Mouse (Mus musculus) bone marrow, adult 2 months (tissue): ENCODE data around the gene Ubb. TPM values are rescaled to one million over a fixed set of nuclear protein-coding genes. Genes with fewer than 3 reads are reported as not detected.

Source experiments
- H3K27ac ChIP-seq: fragments of 200-500 bp; 2 replicates; pipeline ENCODE4 v1.5.1; 2012; ENCODE audit warnings: low read depth, mild to moderate bottlenecking, control low read depth, inconsistent platforms, low read length; ENCODE audit not compliant: control insufficient read depth, poor library complexity, insufficient read depth
- H3K4me1 ChIP-seq: fragments of 200-500 bp; 2 replicates; pipeline ENCODE4 v1.6.1; 2011; ENCODE audit warnings: low read length; ENCODE audit not compliant: control insufficient read depth, insufficient read depth
- H3K4me3 ChIP-seq: fragments of 200-500 bp; replicated peaks from 2 replicates; pipeline ENCODE3; 2011; ENCODE audit warnings: mild to moderate bottlenecking, low read depth, low read length, control low read depth; ENCODE audit not compliant: control insufficient read depth
- CTCF ChIP-seq: fragments of 200-500 bp; IDR thresholded peaks from 2 replicates; pipeline ENCODE4 v1.5.1; 2011; ENCODE audit warnings: low read length, control low read depth; ENCODE audit not compliant: control insufficient read depth, insufficient read depth
- POLR2A ChIP-seq: fragments of 200-500 bp; IDR thresholded peaks from 2 replicates; pipeline ENCODE4 v1.6.1; 2011; ENCODE audit warnings: low read depth, mild to moderate bottlenecking, control low read depth, low read length, borderline replicate concordance; ENCODE audit not compliant: control insufficient read depth
- WGBS: fragments of 180-500 bp; shearing (Covaris S2); methylation state at CpG from one replicate; pipeline ENCODE4 v1.1.7; 2018; 5-methylcytosine and 5-hydroxymethylcytosine counted together
- polyA plus RNA-seq: library from polyadenylated mRNA; stranded (reverse); fragments of >200 nt; gene quantifications from 2 replicates; pipeline ENCODE4 v1.2.4, GENCODE M21; 2011; ENCODE audit warnings: low replicate concordance; ENCODE audit not compliant: missing spikeins, insufficient read depth, insufficient read length

Ubb gene
- polyA plus RNA-seq, 1 experiment: 467 TPM

DNA sequence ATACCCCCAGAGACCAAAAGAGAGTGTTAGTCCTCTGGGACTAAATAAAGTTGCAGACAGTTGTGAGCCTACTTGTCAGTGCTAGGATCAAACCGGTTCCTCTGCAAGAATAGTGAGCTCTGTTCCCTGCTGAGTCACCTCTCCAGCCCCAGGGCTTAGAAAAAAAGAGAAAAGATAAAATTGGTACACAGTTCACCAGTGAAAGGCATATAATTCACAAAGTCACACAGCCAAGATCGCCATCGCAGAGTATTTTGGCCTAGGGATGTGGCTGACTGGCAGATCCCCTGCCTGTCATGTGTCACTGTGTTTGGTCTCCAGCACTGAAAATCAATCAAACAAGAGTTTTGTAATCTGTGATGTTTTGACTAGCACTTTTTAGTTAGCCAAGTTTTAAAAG, 17.3 kb downstream of the Ubb start:
- no peak for TF ChIP-seq CTCF
- no peak for TF ChIP-seq POLR2A
- Histone ChIP-seq H3K27ac (no peak overlapping the region), H3K4me1 (no peaks in the 10 kb centered on the region; the same call in 1 of the 2 replicates), H3K4me3 (no peak overlapping the region)
- WGBS: 47% methylated on average over 3 of the region's 3 CpGs

DNA sequence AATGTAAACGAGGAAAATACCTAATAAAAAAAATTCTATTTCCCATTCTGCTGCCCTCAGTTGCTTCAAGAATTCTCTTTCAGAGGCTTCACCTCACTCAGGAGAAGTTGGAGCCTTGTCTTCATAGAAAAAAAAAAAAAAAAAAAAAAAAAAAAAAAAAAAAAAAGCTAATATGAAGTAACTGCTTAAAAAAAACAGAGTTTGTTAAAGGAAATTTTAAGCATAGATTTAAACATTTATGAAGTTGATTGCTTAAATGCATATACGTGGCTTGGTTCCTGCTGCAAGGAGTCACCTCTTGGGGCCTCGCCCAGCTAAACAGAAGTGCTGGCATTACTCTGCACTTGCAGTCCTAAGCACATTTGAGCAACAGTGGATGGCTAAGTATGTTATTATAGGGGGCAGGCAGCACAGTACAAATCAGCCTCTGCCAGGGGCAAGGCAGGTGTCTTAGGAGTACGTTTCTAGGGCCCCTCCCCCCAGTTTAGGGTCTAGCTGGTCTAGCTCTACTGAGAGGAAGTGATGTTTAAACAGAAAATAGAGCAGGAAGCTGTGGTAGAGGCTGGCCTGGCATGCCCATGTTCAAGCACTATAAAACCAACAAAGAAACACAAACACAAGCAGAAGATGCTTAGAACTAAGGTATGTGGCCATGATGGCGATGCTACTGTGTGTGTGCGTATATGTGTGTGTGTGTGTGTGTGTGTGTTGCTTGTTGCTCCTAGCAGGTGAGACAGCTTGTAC, 23.2 kb downstream of the Ubb start, which contains the start of gene Trpv2:
TSS of gene Trpv2 (plus strand) at position 528 of the 744 bp plus-strand sequence.
- 19% methylated on average over 6 of the region's 6 CpGs for WGBS
- peak within 1 kb of the TSS; percentile 81 for H3K4me3 ChIP-seq
- no peak for TF ChIP-seq POLR2A
- TF ChIP-seq CTCF: no peak
- H3K4me1 ChIP-seq: peaks cover 3% of the 10 kb centered on the region
- H3K27ac ChIP-seq: peak within 1 kb of the TSS; percentile 80

DNA sequence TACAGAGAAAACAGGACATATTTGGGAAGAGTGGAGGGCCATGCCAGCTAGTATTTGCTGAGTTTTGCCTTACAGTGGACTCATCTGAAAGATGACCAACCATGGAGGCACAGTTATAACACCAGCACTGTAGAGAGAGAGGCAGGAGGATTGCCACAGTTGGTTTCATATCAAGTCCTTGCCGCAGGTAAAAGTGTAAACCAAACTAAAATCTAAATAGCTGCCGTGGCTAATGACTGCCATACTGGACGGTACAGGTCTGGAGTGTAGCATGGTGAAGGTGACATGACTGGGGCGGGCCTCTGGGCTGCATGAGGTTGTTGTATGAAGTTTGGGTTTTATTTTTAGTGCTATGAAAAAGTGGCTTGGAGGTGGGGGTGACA, 23.7 kb downstream of the Ubb start:
- Histone ChIP-seq H3K4me1 (peaks cover 3% of the 10 kb centered on the region), H3K4me3 (peak overlapping the region; percentile 77), H3K27ac (peak overlapping the region; percentile 80; the same call in 1 of the 2 replicates)
- TF ChIP-seq POLR2A (no peak), CTCF (no peak)
- WGBS: 18% methylated on average over 4 of the region's 4 CpGs

DNA sequence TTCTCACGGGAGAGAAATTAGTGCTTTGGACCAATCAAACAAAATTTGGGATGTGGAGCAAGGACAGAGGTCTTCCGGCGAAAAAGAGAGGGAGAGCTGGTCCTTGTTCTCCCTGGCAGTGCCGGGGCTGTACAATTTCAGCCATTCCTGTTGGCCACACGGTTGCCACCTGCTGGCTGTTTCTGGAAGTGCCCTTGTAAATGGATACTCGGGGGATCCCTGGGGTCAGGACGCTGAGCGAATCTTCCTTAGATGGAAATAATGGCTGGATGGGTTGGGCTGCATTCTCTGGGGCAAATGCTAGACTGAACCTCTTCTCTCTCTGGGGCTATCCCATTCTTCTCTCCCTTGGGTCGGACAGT, 24.3 kb downstream of the Ubb start:
- TF ChIP-seq POLR2A (no peak), CTCF (peak; percentile 94)
- WGBS: under 1% methylated on average over 9 of the region's 9 CpGs
- Histone ChIP-seq H3K4me3 (peak overlapping the region; percentile 81), H3K27ac (peak overlapping the region; percentile 61), H3K4me1 (peaks cover 3% of the 10 kb centered on the region)

DNA sequence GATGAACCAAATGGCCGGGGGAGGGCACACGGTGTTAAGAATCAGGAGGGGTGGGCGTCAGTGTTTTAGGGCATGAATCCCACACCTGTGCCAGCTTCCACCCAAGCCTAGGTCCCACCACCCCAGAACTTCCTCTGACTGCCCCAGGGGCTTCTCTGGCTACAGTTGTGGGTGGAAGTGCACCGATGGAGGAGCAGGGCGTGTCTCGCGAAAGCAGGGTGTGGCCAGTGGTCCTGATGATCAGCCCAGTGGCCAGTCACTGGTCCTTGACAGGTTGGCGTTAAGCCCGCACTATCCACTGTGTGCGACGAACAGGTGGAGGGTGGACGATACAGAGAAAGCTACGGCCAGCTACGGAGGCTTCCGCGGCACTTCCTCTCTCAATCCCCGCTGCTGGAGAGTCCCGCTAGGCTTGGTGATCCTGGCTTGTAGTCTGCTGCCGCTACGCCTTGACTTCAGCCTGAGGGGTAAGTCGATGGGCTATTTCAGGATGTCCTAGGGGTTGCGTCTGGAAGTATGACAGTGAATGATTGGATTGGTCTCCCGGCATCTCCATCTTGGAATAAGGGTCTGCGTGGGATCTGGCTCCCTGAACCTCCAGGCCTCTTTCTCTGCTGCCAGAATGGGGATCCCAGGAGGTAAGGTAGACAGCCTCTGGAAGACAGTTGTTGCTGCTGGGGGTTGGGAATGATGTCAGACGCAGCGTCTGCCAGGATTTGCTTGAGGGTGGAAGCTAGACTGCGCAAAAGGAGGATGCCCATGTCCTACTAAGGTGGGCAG, 24.9 kb downstream of the Ubb start:
- peak overlapping the region; percentile 61 for H3K27ac ChIP-seq
- peak; percentile 70 for TF ChIP-seq POLR2A
- peak; percentile 24; the same call in 1 of the 2 replicates for TF ChIP-seq CTCF
- peaks cover 3% of the 10 kb centered on the region for H3K4me1 ChIP-seq
- WGBS: 2% methylated on average over 27 of the region's 27 CpGs
- H3K4me3 ChIP-seq: peak overlapping the region; percentile 81

DNA sequence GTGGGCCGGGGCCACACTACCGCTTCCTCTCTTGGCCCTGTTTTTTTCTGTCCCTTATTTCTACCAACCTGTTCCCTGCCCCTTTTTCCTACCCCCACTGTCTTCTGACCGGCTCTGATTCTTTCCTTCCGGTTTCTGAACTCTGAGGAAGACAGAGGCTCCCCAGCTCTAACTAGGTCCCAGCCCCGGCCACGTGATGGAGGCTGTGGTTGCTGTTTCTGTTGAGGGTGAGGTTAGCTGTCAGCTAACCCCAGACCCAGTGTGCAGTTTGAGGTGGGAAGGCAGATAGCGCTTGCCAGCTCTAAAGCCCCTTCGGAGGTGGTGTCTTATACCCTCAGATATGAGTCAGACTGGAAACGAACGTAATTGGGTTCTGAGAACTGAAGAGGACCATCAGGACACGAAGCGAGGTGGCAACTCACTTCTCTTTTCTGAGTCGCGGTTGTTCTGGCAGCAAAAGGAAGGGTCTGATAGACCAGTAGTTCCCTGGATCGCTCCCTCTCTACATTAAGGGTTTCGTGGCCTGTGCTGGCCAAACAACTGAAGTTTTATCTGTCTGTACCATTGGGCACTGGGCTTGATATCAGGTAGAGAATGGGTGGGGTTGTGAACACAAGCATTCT, 25.7 kb downstream of the Ubb start:
- H3K4me1 ChIP-seq: peaks cover 3% of the 10 kb centered on the region
- peak overlapping the region; percentile 61 for H3K27ac ChIP-seq
- peak overlapping the region; percentile 81 for H3K4me3 ChIP-seq
- TF ChIP-seq CTCF: no peak
- no peak for TF ChIP-seq POLR2A
- under 1% methylated on average over 16 of the region's 16 CpGs for WGBS

DNA sequence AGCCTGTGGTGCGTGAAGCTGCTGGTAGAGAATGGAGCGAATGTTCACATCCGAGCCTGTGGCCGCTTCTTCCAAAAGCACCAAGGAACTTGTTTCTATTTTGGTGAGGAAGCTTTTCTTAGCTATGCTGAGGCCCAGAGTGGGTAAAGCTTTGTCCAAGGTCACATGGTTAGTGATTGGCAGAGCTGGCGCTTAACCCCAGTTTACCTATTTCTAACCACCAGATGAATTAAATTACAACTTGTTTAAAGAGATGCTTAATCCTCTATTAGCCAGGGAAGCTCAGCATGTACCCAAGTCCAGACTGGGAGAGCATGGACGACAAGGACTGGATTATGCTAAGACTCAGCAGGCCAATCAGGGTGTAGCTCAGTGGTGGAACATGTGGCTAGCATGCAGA, 32.1 kb downstream of the Ubb start:
- Histone ChIP-seq H3K4me3 (no peak overlapping the region), H3K27ac (no peak overlapping the region), H3K4me1 (0 out of 2 replicates have a peak, but pooled peaks cover 1% of the 10 kb centered on the region)
- TF ChIP-seq POLR2A: no peak
- no peak for TF ChIP-seq CTCF
- WGBS: 91% methylated on average over 6 of the region's 6 CpGs

DNA sequence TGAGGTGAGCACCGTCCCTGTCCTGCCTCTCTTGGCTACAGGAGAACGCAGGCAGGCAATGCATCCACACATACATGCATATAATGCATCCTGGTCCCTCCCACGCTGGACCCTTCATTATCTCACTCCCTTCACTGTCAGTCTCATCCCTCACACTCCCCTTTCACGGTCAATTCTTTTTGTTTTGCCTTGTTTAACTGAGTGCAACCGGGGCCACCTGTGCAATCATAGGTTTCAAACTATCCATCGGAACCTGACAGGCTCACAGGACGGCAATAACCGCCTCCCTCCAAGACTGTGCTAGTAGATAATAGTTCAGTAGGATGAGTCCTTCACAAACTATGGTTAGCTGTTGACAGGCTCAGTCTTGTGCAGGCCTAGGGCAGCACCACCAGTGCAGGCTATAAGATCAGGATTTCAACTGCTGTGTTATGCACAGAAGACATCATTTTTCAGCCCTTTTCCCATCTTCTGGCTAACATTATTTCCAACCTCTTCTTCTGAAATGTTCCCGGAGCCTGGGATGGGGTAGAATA, 33.8 kb downstream of the Ubb start:
- 74% methylated on average over 9 of the region's 9 CpGs for WGBS
- TF ChIP-seq CTCF (no peak), POLR2A (no peak)
- H3K4me3 ChIP-seq: no peak overlapping the region
- H3K27ac ChIP-seq: no peak overlapping the region
- 0 out of 2 replicates have a peak, but pooled peaks cover 1% of the 10 kb centered on the region for H3K4me1 ChIP-seq
